Mouse (Mus musculus) heart, adult 2 months (tissue): ENCODE results near the gene Bcl2l12. TPM values are rescaled to one million over a fixed set of nuclear protein-coding genes. Genes with fewer than 3 reads are reported as not detected.

ENCODE experiments used
- DNase-seq, 2 experiments: peaks; one replicate each; pipeline ENCODE4 v3.0.0; 2021
- H3K27ac ChIP-seq: fragments of 200-600 bp; 2 replicates; pipeline ENCODE4 v1.8.1; 2022
- H3K27me3 ChIP-seq: fragments of 200-500 bp; 2 replicates; pipeline ENCODE4 v1.6.1; 2012; ENCODE audit warnings: mild to moderate bottlenecking, low read length, inconsistent platforms, mixed read lengths; ENCODE audit not compliant: control insufficient read depth, insufficient read depth
- H3K36me3 ChIP-seq: fragments of 200-500 bp; 2 replicates; pipeline ENCODE4 v1.6.1; 2012; ENCODE audit warnings: low read length, inconsistent platforms; ENCODE audit not compliant: control insufficient read depth, insufficient read depth
- H3K4me1 ChIP-seq: fragments of 200-500 bp; 2 replicates; pipeline ENCODE4 v1.6.1; 2011; ENCODE audit warnings: low read length; ENCODE audit not compliant: control insufficient read depth, insufficient read depth
- H3K4me3 ChIP-seq: fragments of 200-600 bp; 2 replicates; pipeline ENCODE4 v1.8.1; 2022
- H3K79me2 ChIP-seq: fragments of 200-500 bp; replicated peaks from 2 replicates; pipeline ENCODE4 v1.6.1; 2012; ENCODE audit warnings: mild to moderate bottlenecking, inconsistent platforms, low read length, moderate library complexity, mixed read lengths; ENCODE audit not compliant: control insufficient read depth, insufficient read depth
- H3K9ac ChIP-seq: fragments of 200-500 bp; 2 replicates; pipeline ENCODE4 v1.6.1; 2012; ENCODE audit warnings: low read depth, mild to moderate bottlenecking, control low read depth, inconsistent platforms, low read length, mixed read lengths
- CTCF ChIP-seq: fragments of 200-600 bp; IDR thresholded peaks from 2 replicates; pipeline ENCODE4 v1.8.1; 2022; ENCODE audit warnings: antibody characterized with exemption, mild to moderate bottlenecking, moderate library complexity
- EP300 ChIP-seq: fragments of 200-500 bp; IDR thresholded peaks from 2 replicates; pipeline ENCODE4 v1.6.1; 2011; ENCODE audit warnings: low read depth, low read length, control low read depth; ENCODE audit not compliant: insufficient read depth
- POLR2A ChIP-seq: fragments of 200-500 bp; IDR thresholded peaks from 2 replicates; pipeline ENCODE4 v1.6.1; 2011; ENCODE audit warnings: mild to moderate bottlenecking, low read depth, low read length, control low read depth; ENCODE audit not compliant: insufficient read depth
- WGBS: fragments of 180-500 bp; shearing (Covaris S2); methylation state at CpG from one replicate; pipeline ENCODE4 v1.1.7; 2018; 5-methylcytosine and 5-hydroxymethylcytosine counted together
- intact Hi-C: fragments of 180-260 bp; cut with DNase I; formaldehyde crosslinking; loops from one replicate; pipeline ENCODE4 v1.15.1; 2025
- polyA plus RNA-seq: library from polyadenylated mRNA; depleted of rRNA; stranded (reverse); fragments of >200 nt; gene quantifications from 2 replicates; pipeline ENCODE4 v1.2.3, GENCODE M21; 2012
- total RNA-seq, 2 experiments: library from RNA; stranded (reverse); gene quantifications; 2 replicates each; pipeline ENCODE4 v1.2.3; 2021

Bcl2l12 gene
- total and polyA plus RNA-seq, 3 experiments, result 9.5 to 19.2 (median 11.5) TPM

DNA sequence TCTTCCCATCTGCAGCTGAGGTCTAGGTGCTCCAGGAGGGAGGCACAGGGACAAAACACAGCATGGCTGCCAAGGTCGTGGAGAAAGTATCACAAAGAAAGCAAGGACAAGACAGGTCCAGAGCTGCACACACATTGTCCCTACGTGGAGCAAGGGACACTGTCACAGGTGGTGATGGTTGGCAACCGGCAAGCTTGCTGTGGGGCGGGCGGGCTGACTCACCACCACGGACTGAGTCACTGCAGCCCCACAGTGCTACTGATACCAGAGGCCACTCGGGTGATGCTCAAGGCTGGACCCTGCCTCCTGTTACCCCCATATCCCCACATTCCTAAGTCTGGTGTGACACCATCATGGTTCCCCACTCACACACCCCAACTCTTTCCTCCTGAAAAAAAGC is 3.9 kb upstream of the Bcl2l12 start:
- intact Hi-C loops, result no loop called here
- Histone ChIP-seq H3K36me3 (peaks cover 6% of the 10 kb centered on the region), H3K4me1 (peaks cover 7% of the 10 kb centered on the region), H3K4me3 (no peak overlapping the region), H3K27ac (no peak overlapping the region), H3K79me2 (no peaks in the 10 kb centered on the region; the same call in 1 of the 2 replicates), H3K27me3 (no peaks in the 10 kb centered on the region), H3K9ac (no peak overlapping the region)
- no peak for TF ChIP-seq EP300
- no peak for TF ChIP-seq CTCF
- no peak for TF ChIP-seq POLR2A
- WGBS, result 67% methylated on average over 7 of the region's 7 CpGs
- no peak for DNase-seq

DNA sequence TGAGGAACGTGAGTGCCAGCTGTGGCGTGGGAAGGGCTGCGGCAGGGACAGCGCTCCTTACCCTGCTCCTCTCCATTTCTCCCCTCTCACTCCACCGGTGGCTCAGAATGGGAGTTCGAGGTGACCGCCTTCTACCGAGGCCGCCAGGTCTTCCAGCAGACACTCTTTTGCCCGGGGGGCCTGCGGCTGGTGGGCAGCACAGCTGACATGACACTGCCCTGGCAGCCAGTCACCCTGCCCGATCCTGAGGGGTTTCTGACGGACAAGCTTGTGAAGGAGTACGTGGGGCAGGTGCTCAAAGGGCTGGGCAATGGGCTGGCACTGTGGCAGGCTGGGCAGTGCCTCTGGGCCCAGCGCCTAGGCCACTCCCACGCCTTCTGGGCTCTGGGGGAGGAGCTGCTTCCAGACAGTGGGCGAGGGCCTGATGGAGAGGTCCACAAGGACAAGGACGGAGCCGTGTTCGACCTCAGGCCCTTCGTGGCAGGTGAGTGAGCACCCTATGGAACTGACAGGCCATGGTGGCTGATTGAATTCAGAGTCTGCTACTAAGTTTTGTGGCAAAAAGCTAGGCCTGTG is 2.1 kb upstream of the Bcl2l12 start:
- Histone ChIP-seq H3K9ac (no peak overlapping the region), H3K27ac (no peak overlapping the region), H3K4me3 (no peak overlapping the region), H3K27me3 (no peaks in the 10 kb centered on the region), H3K36me3 (peaks cover 6% of the 10 kb centered on the region), H3K4me1 (peaks cover 9% of the 10 kb centered on the region), H3K79me2 (no peaks in the 10 kb centered on the region)
- no peak for TF ChIP-seq CTCF
- TF ChIP-seq EP300, result no peak
- no peak for TF ChIP-seq POLR2A
- WGBS, result 68% methylated on average over 21 of the region's 21 CpGs
- intact Hi-C loops, result no loop called here
- peak in 1 of 2 experiments; percentile 20 for DNase-seq

- peaks cover 6% of the 10 kb centered on the region for H3K36me3 ChIP-seq
- intact Hi-C loops, result no loop called here
Measured at GRCm38 (mm10) chr7:44999753-45000152, 1.2 kb upstream of the Bcl2l12 start.

DNA sequence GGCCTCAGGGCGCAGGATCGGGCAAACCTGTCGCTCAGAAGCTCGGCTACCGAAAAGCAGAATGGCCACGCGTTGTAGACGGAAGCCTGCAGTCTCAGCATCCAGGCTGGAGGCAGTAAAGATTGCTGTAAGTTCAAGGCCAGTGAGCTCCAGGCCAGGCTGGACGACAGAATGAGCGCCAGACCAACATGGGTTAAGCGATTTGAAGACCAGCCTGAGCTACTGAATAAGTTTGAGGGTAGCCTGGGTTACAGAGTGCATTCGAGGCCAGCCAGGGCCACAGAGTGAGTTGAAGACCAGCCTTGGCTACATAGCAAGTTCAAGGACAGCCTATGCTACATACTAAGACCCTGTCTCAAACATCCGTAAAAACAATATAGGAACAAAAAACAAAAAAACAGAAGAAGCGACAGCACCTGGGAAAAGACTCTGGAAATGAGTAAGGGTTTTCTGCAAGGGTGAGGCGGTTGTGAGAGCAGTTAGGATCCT is 528 bp downstream of the Bcl2l12 start:
- Histone ChIP-seq H3K36me3 (peaks cover 6% of the 10 kb centered on the region), H3K9ac (peak overlapping the region; percentile 84), H3K79me2 (no peaks in the 10 kb centered on the region), H3K27ac (peak overlapping the region; percentile 96), H3K4me1 (peaks cover 8% of the 10 kb centered on the region), H3K4me3 (peak overlapping the region; percentile 85), H3K27me3 (no peaks in the 10 kb centered on the region)
- DNase-seq, result no peak
- 1% methylated on average over 15 of the region's 15 CpGs for WGBS
- no peak for TF ChIP-seq EP300
- no peak for TF ChIP-seq POLR2A
- no peak for TF ChIP-seq CTCF
- intact Hi-C loops, result loop anchor here (1.0 kb wide), 1 partner anchor 17 kb away; no protein-coding TSS in a partner anchor

More at GRCm38 (mm10) chr7:44999753-45000152, 1.2 kb upstream of the Bcl2l12 start:
- no peaks in the 10 kb centered on the region for H3K79me2 ChIP-seq
- H3K4me3 ChIP-seq, result no peak overlapping the region; the same call in 1 of the 2 replicates
- 24% methylated on average over 11 of the region's 11 CpGs for WGBS
- peaks cover 9% of the 10 kb centered on the region for H3K4me1 ChIP-seq
- H3K27ac ChIP-seq, result peak overlapping the region; percentile 13
- 0 out of 2 replicates have a peak, but pooled peaks have one; percentile 16 for TF ChIP-seq EP300
- no peak for TF ChIP-seq CTCF
- H3K9ac ChIP-seq, result peak overlapping the region; percentile 19; the same call in 1 of the 2 replicates
- no peaks in the 10 kb centered on the region for H3K27me3 ChIP-seq
- no peak for DNase-seq

- peaks cover 6% of the 10 kb centered on the region for H3K36me3 ChIP-seq
- no peaks in the 10 kb centered on the region for H3K79me2 ChIP-seq
- H3K27me3 ChIP-seq, result no peaks in the 10 kb centered on the region
- TF ChIP-seq POLR2A (peak; percentile 98), CTCF (no peak), EP300 (no peak)
- peak within 1 kb of the TSS; percentile 84 for H3K9ac ChIP-seq
- peak within 1 kb of the TSS; percentile 96 for H3K27ac ChIP-seq
- DNase-seq, result peak; percentile 97
- intact Hi-C loops, result loop anchor here (1.0 kb wide), 1 partner anchor 18 kb away; no protein-coding TSS in a partner anchor
- H3K4me1 ChIP-seq, result peaks cover 8% of the 10 kb centered on the region
- H3K4me3 ChIP-seq, result peak within 1 kb of the TSS; percentile 85
- under 1% methylated on average over 43 of the region's 43 CpGs for WGBS
Measured at GRCm38 (mm10) chr7:44997231-44997939, 1.1 kb downstream of the Bcl2l12 start, which contains the start of gene Irf3. Irf3 (plus strand) TSS chr7:44997648.

- peak overlapping the region; percentile 96 for H3K27ac ChIP-seq
Measured at GRCm38 (mm10) chr7:44996672-44997071, 1.8 kb downstream of the Bcl2l12 start.

More at GRCm38 (mm10) chr7:44996672-44997071, 1.8 kb downstream of the Bcl2l12 start:
- TF ChIP-seq CTCF (no peak), POLR2A (no peak), EP300 (no peak)
- Histone ChIP-seq H3K27me3 (no peaks in the 10 kb centered on the region), H3K4me3 (peak overlapping the region; percentile 85), H3K79me2 (no peaks in the 10 kb centered on the region), H3K4me1 (peaks cover 8% of the 10 kb centered on the region), H3K36me3 (peaks cover 6% of the 10 kb centered on the region), H3K9ac (peak overlapping the region; percentile 33)
- WGBS, result 9% methylated on average over 10 of the region's 10 CpGs
- intact Hi-C loops, result loop anchor here (1.0 kb wide), 1 partner anchor 19 kb away; no protein-coding TSS in a partner anchor
- no peak for DNase-seq
